Mouse (Mus musculus): ENCODE measurements at regions not wholly inside any gene's neighbourhood (a gene's known extent, or its start where the extent isn't known, plus 50 kb on each side); places are given as distances from the start of the nearest gene placed in this dataset.

- no peak overlapping the region for H3K4me3 ChIP-seq
- no peaks in the 10 kb centered on the region for H3K36me3 ChIP-seq (replicated peaks)
- peaks cover 13% of the 10 kb centered on the region; the same call in 1 of the 2 replicates for H3K27me3 ChIP-seq (replicated peaks; ENCODE audit: low read depth, poor library complexity, severe bottlenecking)
- WGBS, result 95% methylated on average over 8 of the region's 8 CpGs
- peaks cover 46% of the 10 kb centered on the region for H3K4me1 ChIP-seq
- 0 out of 2 replicates have a peak, but pooled peaks cover 4% of the 10 kb centered on the region for H3K9me3 ChIP-seq
- DNase-seq (ENCODE audit: low spot score), result no peak
- no peak overlapping the region for H3K27ac ChIP-seq (replicated peaks)
These were observed 110.9 kb upstream of the Habp2 start for GRCm38 (mm10) chr19:56176059-56176458.

- Histone ChIP-seq H3K4me1 (peaks cover 44% of the 10 kb centered on the region), H3K27me3 (replicated peaks; ENCODE audit: low read depth, poor library complexity, severe bottlenecking) (peaks cover 13% of the 10 kb centered on the region; the same call in 1 of the 2 replicates), H3K36me3 (replicated peaks) (no peaks in the 10 kb centered on the region), H3K4me3 (no peak overlapping the region), H3K27ac (replicated peaks) (peak overlapping the region; percentile 81), H3K9me3 (0 out of 2 replicates have a peak, but pooled peaks cover 6% of the 10 kb centered on the region)
- peak; percentile 86 for DNase-seq (ENCODE audit: low spot score)
- 29% methylated on average over 12 of the region's 12 CpGs for WGBS
These were observed 109.6 kb upstream of the Habp2 start for GRCm38 (mm10) chr19:56177231-56177745.

GRCm38 (mm10) chr19:56185756-56186155 is 101.2 kb upstream of the Habp2 start:
- peaks cover 26% of the 10 kb centered on the region for H3K27me3 ChIP-seq (replicated peaks; ENCODE audit: low read depth, poor library complexity, severe bottlenecking)
- DNase-seq (ENCODE audit: low spot score), result peak; percentile 7
- H3K4me1 ChIP-seq, result peaks cover 24% of the 10 kb centered on the region
- H3K9me3 ChIP-seq, result peaks cover 12% of the 10 kb centered on the region; the same call in 1 of the 2 replicates
- H3K4me3 ChIP-seq, result no peak overlapping the region
- H3K27ac ChIP-seq (replicated peaks), result no peak overlapping the region
- 80% methylated on average over 5 of the region's 5 CpGs for WGBS
- H3K36me3 ChIP-seq (replicated peaks), result no peaks in the 10 kb centered on the region

GRCm38 (mm10) chr19:56189185-56189584 is 97.8 kb upstream of the Habp2 start:
- DNase-seq (ENCODE audit: low spot score), result no peak
- Histone ChIP-seq H3K27ac (replicated peaks) (no peak overlapping the region), H3K27me3 (replicated peaks; ENCODE audit: low read depth, poor library complexity, severe bottlenecking) (peaks cover 52% of the 10 kb centered on the region), H3K36me3 (replicated peaks) (no peaks in the 10 kb centered on the region), H3K4me3 (no peak overlapping the region), H3K4me1 (peaks cover 37% of the 10 kb centered on the region), H3K9me3 (peaks cover 4% of the 10 kb centered on the region; the same call in 1 of the 2 replicates)
- WGBS, result 100% methylated on average over 1 of the region's 1 CpGs

GRCm38 (mm10) chr19:56190222-56190621 is 96.7 kb upstream of the Habp2 start:
- H3K36me3 ChIP-seq (replicated peaks), result no peaks in the 10 kb centered on the region
- H3K27ac ChIP-seq (replicated peaks), result no peak overlapping the region
- no peak overlapping the region for H3K4me3 ChIP-seq
- H3K27me3 ChIP-seq (replicated peaks; ENCODE audit: low read depth, poor library complexity, severe bottlenecking), result peaks cover 52% of the 10 kb centered on the region
- H3K4me1 ChIP-seq, result peaks cover 37% of the 10 kb centered on the region
- no peaks in the 10 kb centered on the region for H3K9me3 ChIP-seq
- peak; percentile 10 for DNase-seq (ENCODE audit: low spot score)
- 21% methylated on average over 3 of the region's 3 CpGs for WGBS

GRCm38 (mm10) chr19:56198474-56199236 is 88.3 kb upstream of the Habp2 start:
- no peaks in the 10 kb centered on the region for H3K36me3 ChIP-seq (replicated peaks)
- WGBS, result 84% methylated on average over 15 of the region's 15 CpGs

GRCm38 (mm10) chr19:56199401-56200150 is 87.4 kb upstream of the Habp2 start:
- peaks cover 52% of the 10 kb centered on the region for H3K4me1 ChIP-seq
- peak overlapping the region; percentile 5 for H3K27ac ChIP-seq (replicated peaks)
- no peak overlapping the region for H3K4me3 ChIP-seq
- H3K9me3 ChIP-seq, result no peaks in the 10 kb centered on the region
- DNase-seq (ENCODE audit: low spot score), result peak; percentile 71
- peaks cover 47% of the 10 kb centered on the region for H3K27me3 ChIP-seq (replicated peaks; ENCODE audit: low read depth, poor library complexity, severe bottlenecking)
- H3K36me3 ChIP-seq (replicated peaks), result no peaks in the 10 kb centered on the region
- WGBS, result 39% methylated on average over 14 of the region's 14 CpGs

More at GRCm38 (mm10) chr19:56198474-56199236, 88.3 kb upstream of the Habp2 start:
- H3K27me3 ChIP-seq (replicated peaks; ENCODE audit: low read depth, poor library complexity, severe bottlenecking), result peaks cover 48% of the 10 kb centered on the region
- H3K9me3 ChIP-seq, result no peaks in the 10 kb centered on the region
- no peak overlapping the region for H3K4me3 ChIP-seq
- H3K27ac ChIP-seq (replicated peaks), result no peak overlapping the region
- DNase-seq (ENCODE audit: low spot score), result no peak
- peaks cover 52% of the 10 kb centered on the region for H3K4me1 ChIP-seq

- Histone ChIP-seq H3K36me3 (replicated peaks) (no peaks in the 10 kb centered on the region), H3K9me3 (no peaks in the 10 kb centered on the region), H3K4me3 (no peak overlapping the region), H3K4me1 (peaks cover 51% of the 10 kb centered on the region), H3K27me3 (replicated peaks; ENCODE audit: low read depth, poor library complexity, severe bottlenecking) (peaks cover 37% of the 10 kb centered on the region), H3K27ac (replicated peaks) (peak overlapping the region; percentile 10; the same call in 1 of the 2 replicates)
- 86% methylated on average over 9 of the region's 9 CpGs for WGBS
- peak; percentile 29 for DNase-seq (ENCODE audit: low spot score)
These were observed 85.8 kb upstream of the Habp2 start for GRCm38 (mm10) chr19:56201007-56201682.

GRCm38 (mm10) chr19:56201738-56202480 is 85.0 kb upstream of the Habp2 start:
- Histone ChIP-seq H3K36me3 (replicated peaks) (no peaks in the 10 kb centered on the region), H3K27ac (replicated peaks) (peak overlapping the region; percentile 10; the same call in 1 of the 2 replicates), H3K9me3 (no peaks in the 10 kb centered on the region), H3K4me1 (peaks cover 45% of the 10 kb centered on the region), H3K4me3 (no peak overlapping the region), H3K27me3 (replicated peaks; ENCODE audit: low read depth, poor library complexity, severe bottlenecking) (peaks cover 29% of the 10 kb centered on the region)
- peak; percentile 78 for DNase-seq (ENCODE audit: low spot score)

- Histone ChIP-seq H3K4me3 (no peak overlapping the region), H3K36me3 (replicated peaks) (no peaks in the 10 kb centered on the region), H3K27ac (replicated peaks) (no peak overlapping the region), H3K27me3 (replicated peaks; ENCODE audit: low read depth, poor library complexity, severe bottlenecking) (peaks cover 22% of the 10 kb centered on the region), H3K4me1 (peaks cover 42% of the 10 kb centered on the region), H3K9me3 (no peaks in the 10 kb centered on the region)
- DNase-seq (ENCODE audit: low spot score), result no peak
- WGBS, result 74% methylated on average over 9 of the region's 9 CpGs
These were observed 84.3 kb upstream of the Habp2 start for GRCm38 (mm10) chr19:56202481-56203130.

GRCm38 (mm10) chr19:56218536-56218935 is 68.4 kb upstream of the Habp2 start:
- H3K36me3 ChIP-seq (replicated peaks), result no peaks in the 10 kb centered on the region
- H3K4me1 ChIP-seq, result peaks cover 36% of the 10 kb centered on the region
- no peak overlapping the region for H3K4me3 ChIP-seq
- WGBS, result 88% methylated on average over 6 of the region's 6 CpGs
- no peak for DNase-seq (ENCODE audit: low spot score)
- H3K27ac ChIP-seq (replicated peaks), result no peak overlapping the region
- no peaks in the 10 kb centered on the region for H3K27me3 ChIP-seq (replicated peaks; ENCODE audit: low read depth, poor library complexity, severe bottlenecking)
- H3K9me3 ChIP-seq, result no peaks in the 10 kb centered on the region

All from embryonic facial prominence, embryonic 10.5 days (tissue).